ENCODE assay signal across 11 mouse cellular contexts in the genomic region with DNA sequence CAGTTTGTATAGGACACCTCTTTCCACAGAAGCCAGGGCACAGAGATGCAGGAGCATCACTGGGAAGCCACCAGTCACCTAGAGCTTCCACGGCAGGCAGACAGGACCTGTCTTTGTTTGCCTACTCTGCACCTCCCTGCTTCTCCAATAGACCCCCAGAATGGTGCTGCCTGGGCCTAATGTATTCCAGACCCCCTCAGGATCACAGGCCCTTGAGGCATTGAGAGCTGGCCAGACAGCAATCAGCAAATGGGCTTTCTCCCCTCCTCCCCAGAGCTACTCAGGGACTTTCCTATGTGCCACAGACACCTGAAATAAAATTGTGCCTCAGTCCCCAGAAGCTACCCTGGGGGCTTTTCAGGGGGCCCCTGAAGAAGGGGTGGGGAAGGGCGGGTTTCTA. TPM values are rescaled to one million over a fixed set of nuclear protein-coding genes. Genes with fewer than 3 reads are reported as not detected.
DNase-seq lines count a peak whose midpoint lies in the region; ATAC-seq and TF ChIP-seq lines count a peak whose summit lies in the region.
"Had no signal": no experiment of that assay in that cellular context is flagged by ENCODE, and none has a peak within 500 bp of the region (broad histone marks: within the 10 kb centered on the region; RNA-seq: fewer than 3 reads in every experiment).

No protein-coding gene starts in this region.

- no peak for TF ChIP-seq CTCF in intestine, postnatal 0 days (IDR thresholded peaks at IDR 0.05; ENCODE audit: low read depth)
- TF ChIP-seq CTCF in cerebellum, adult 2 months (IDR thresholded peaks at IDR 0.05; ENCODE audit: borderline replicate concordance, insufficient read depth, low read depth, low read length) = no peak

- H3K4me2 ChIP-seq in intestine, embryonic 14.5 days (ENCODE audit: low read length) = peak overlapping the region; percentile 62; the same call in 1 of the 2 replicates
- H3K4me2 ChIP-seq in intestine, postnatal 0 days (replicated peaks; ENCODE audit: low read depth) = no peak overlapping the region
- H3K4me2 ChIP-seq in forebrain, embryonic 13.5 days = peak overlapping the region; percentile 95
- peak overlapping the region; percentile 92 for H3K4me2 ChIP-seq in neural tube, embryonic 12.5 days (replicated peaks)

- no peaks in the 10 kb centered on the region for H3K27me3 ChIP-seq in intestine, embryonic 14.5 days (replicated peaks; ENCODE audit: control insufficient read depth, insufficient read depth, low read length)
- H3K27me3 ChIP-seq in intestine, postnatal 0 days (replicated peaks; ENCODE audit: control insufficient read depth, insufficient read depth, low read length) = 0 out of 2 replicates have a peak, but pooled peaks cover 4% of the 10 kb centered on the region
- no peaks in the 10 kb centered on the region for H3K27me3 ChIP-seq in forebrain, embryonic 13.5 days
- no peaks in the 10 kb centered on the region for H3K27me3 ChIP-seq in limb, embryonic 10.5 days (ENCODE audit: low read depth, poor library complexity, severe bottlenecking)
- no peaks in the 10 kb centered on the region for H3K27me3 ChIP-seq in neural tube, embryonic 12.5 days (replicated peaks)
- no peaks in the 10 kb centered on the region for H3K27me3 ChIP-seq in cerebellum, adult 2 months (ENCODE audit: control insufficient read depth, insufficient read depth, low read length)

- peaks cover 40% of the 10 kb centered on the region for H3K36me3 ChIP-seq in intestine, embryonic 14.5 days (ENCODE audit: control insufficient read depth, insufficient read depth, low read length)
- peaks cover 4% of the 10 kb centered on the region; the same call in 1 of the 2 replicates for H3K36me3 ChIP-seq in intestine, postnatal 0 days (ENCODE audit: control insufficient read depth, insufficient read depth)
- H3K36me3 ChIP-seq in forebrain, embryonic 13.5 days (ENCODE audit: poor library complexity, severe bottlenecking) = peaks cover 40% of the 10 kb centered on the region
- peaks cover 52% of the 10 kb centered on the region for H3K36me3 ChIP-seq in limb, embryonic 10.5 days
- peaks cover 37% of the 10 kb centered on the region for H3K36me3 ChIP-seq in neural tube, embryonic 12.5 days

- H3K4me3 ChIP-seq in intestine, embryonic 14.5 days (ENCODE audit: low read depth, low read length) = no peak overlapping the region
- H3K4me3 ChIP-seq in intestine, postnatal 0 days (ENCODE audit: low read depth, low read length) = no peak overlapping the region
- H3K4me3 ChIP-seq in forebrain, embryonic 13.5 days = peak overlapping the region; percentile 84
- H3K4me3 ChIP-seq in limb, embryonic 10.5 days = peak overlapping the region; percentile 96
- peak overlapping the region; percentile 79 for H3K4me3 ChIP-seq in neural tube, embryonic 12.5 days
- no peak overlapping the region for H3K4me3 ChIP-seq in cerebellum, adult 2 months (replicated peaks; ENCODE audit: insufficient read depth, low read depth, low read length)

- TF ChIP-seq POLR2A in cerebellum, adult 2 months (IDR thresholded peaks at IDR 0.05; ENCODE audit: borderline replicate concordance, insufficient read depth, low read length) = no peak

- no peak for DNase-seq in intestine, embryonic 14.5 days (ENCODE audit: low spot score)
- DNase-seq in limb, embryonic 10.5 days (ENCODE audit: low spot score) = peak; percentile 48
- DNase-seq in cerebellum, adult 2 months = no peak
- DNase-seq in frontal cortex, postnatal 25 days (ENCODE audit: low spot score in 2 of 2) = no peak
- no peak for DNase-seq in heart, postnatal 10 days
- DNase-seq: cerebellum, adult 11-12 months; heart, postnatal 36 days had no signal

- no peak overlapping the region for H3K9ac ChIP-seq in intestine, embryonic 14.5 days (ENCODE audit: low read length)
- H3K9ac ChIP-seq in intestine, postnatal 0 days (ENCODE audit: low read depth, low read length) = no peak overlapping the region
- peak overlapping the region; percentile 97 for H3K9ac ChIP-seq in forebrain, embryonic 13.5 days
- peak overlapping the region; percentile 97 for H3K9ac ChIP-seq in neural tube, embryonic 12.5 days

- peaks cover 10% of the 10 kb centered on the region; the same call in 1 of the 2 replicates for H3K4me1 ChIP-seq in intestine, embryonic 14.5 days (replicated peaks; ENCODE audit: control insufficient read depth, insufficient read depth, low read length)
- H3K4me1 ChIP-seq in intestine, postnatal 0 days (replicated peaks; ENCODE audit: control insufficient read depth, insufficient read depth, low read length) = no peaks in the 10 kb centered on the region
- peaks cover 47% of the 10 kb centered on the region for H3K4me1 ChIP-seq in forebrain, embryonic 13.5 days
- peaks cover 35% of the 10 kb centered on the region for H3K4me1 ChIP-seq in limb, embryonic 10.5 days
- peaks cover 45% of the 10 kb centered on the region for H3K4me1 ChIP-seq in neural tube, embryonic 12.5 days
- peaks cover 4% of the 10 kb centered on the region; the same call in 1 of the 2 replicates for H3K4me1 ChIP-seq in cerebellum, adult 2 months (ENCODE audit: control insufficient read depth, insufficient read depth, low read length)

- H3K9me3 ChIP-seq in intestine, embryonic 14.5 days (ENCODE audit: control insufficient read depth, low read length) = no peaks in the 10 kb centered on the region
- no peaks in the 10 kb centered on the region for H3K9me3 ChIP-seq in intestine, postnatal 0 days (ENCODE audit: control insufficient read depth)
- no peaks in the 10 kb centered on the region for H3K9me3 ChIP-seq in forebrain, embryonic 13.5 days (replicated peaks)
- no peaks in the 10 kb centered on the region for H3K9me3 ChIP-seq in limb, embryonic 10.5 days (replicated peaks)
- H3K9me3 ChIP-seq in neural tube, embryonic 12.5 days = no peaks in the 10 kb centered on the region

- H3K27ac ChIP-seq in intestine, embryonic 14.5 days (ENCODE audit: low read depth) = no peak overlapping the region
- H3K27ac ChIP-seq in intestine, postnatal 0 days (ENCODE audit: low read depth, low read length) = no peak overlapping the region
- peak overlapping the region; percentile 59 for H3K27ac ChIP-seq in forebrain, embryonic 13.5 days
- H3K27ac ChIP-seq in limb, embryonic 10.5 days = peak overlapping the region; percentile 100
- 0 out of 2 replicates have a peak overlapping the region, but pooled peaks have one; percentile 1 for H3K27ac ChIP-seq in neural tube, embryonic 12.5 days
- no peak overlapping the region for H3K27ac ChIP-seq in cerebellum, adult 2 months (ENCODE audit: insufficient read depth, low read length)
- H3K27ac ChIP-seq: macrophage had no signal

- WGBS in intestine, embryonic 14.5 days = 40% methylated on average over 2 of the region's 2 CpGs
- WGBS in intestine, postnatal 0 days = 67% methylated on average over 2 of the region's 2 CpGs
- WGBS in forebrain, embryonic 13.5 days = 25% methylated on average over 2 of the region's 2 CpGs
- WGBS in limb, embryonic 10.5 days = 25% methylated on average over 2 of the region's 2 CpGs
- 33% methylated on average over 2 of the region's 2 CpGs for WGBS in neural tube, embryonic 12.5 days
- 85% methylated on average over 2 of the region's 2 CpGs for WGBS in cerebellum, adult 2 months

- intact Hi-C loops in heart, postnatal 10 days (cut with DNase I) = no loop called here

- no peak for ATAC-seq in intestine, embryonic 14.5 days (replicated peaks; ENCODE audit: low FRiP score, low TSS enrichment, low read depth)
- ATAC-seq in intestine, postnatal 0 days = no peak
- no peak for ATAC-seq in forebrain, embryonic 13.5 days
- no peak for ATAC-seq in neural tube, embryonic 12.5 days (ENCODE audit: low FRiP score, low read depth)

RNA-seq across cellular contexts. Expression of a gene that starts 5.2 kb away (rescaled TPM):
- polyA plus RNA-seq in intestine, embryonic 14.5 days (2014; fragmentation: Nextera tagmentation; extraction: Ambion mirVana) = 10.0 and 14.7 TPM in 2 replicates
- 6.7 and 6.9 TPM in 2 replicates for polyA plus RNA-seq in intestine, postnatal 0 days (2015; fragmentation: Nextera tagmentation; extraction: Ambion mirVana)
- polyA plus RNA-seq in forebrain, embryonic 13.5 days (2015; fragmentation: Nextera tagmentation; extraction: Ambion mirVana) = 28.9 and 35.8 TPM in 2 replicates
- 69.0 and 72.2 TPM in 2 replicates for polyA plus RNA-seq in limb, embryonic 10.5 days (2016; fragmentation: Nextera tagmentation; extraction: Ambion mirVana)
- 41.9 and 44.7 TPM in 2 replicates for polyA plus RNA-seq in neural tube, embryonic 12.5 days (2016; fragmentation: Nextera tagmentation; extraction: Ambion mirVana)
- 16.5 and 17.5 TPM in 2 replicates for polyA plus RNA-seq in cerebellum, adult 2 months (2012; rRNA removed)
- total RNA-seq in heart, postnatal 10 days (2021) = 1 to 10 TPM; 4.2 to 5.8 TPM
- polyA plus RNA-seq: macrophage had no signal

Comparison
In these comparisons a context has a peak if more than half of its experiments do, and no peak if none do; other contexts are left out.
1. H3K27ac ChIP-seq: peak in forebrain, embryonic 13.5 days (single experiment), limb, embryonic 10.5 days (single experiment) and neural tube, embryonic 12.5 days (single experiment); none in intestine, embryonic 14.5 days (single experiment), intestine, postnatal 0 days (single experiment) and cerebellum, adult 2 months (single experiment).
2. H3K4me3 ChIP-seq: peak in forebrain, embryonic 13.5 days (single experiment), limb, embryonic 10.5 days (single experiment) and neural tube, embryonic 12.5 days (single experiment); none in intestine, embryonic 14.5 days (single experiment), intestine, postnatal 0 days (single experiment) and cerebellum, adult 2 months (single experiment).
3. H3K9ac ChIP-seq: peak in forebrain, embryonic 13.5 days (single experiment) and neural tube, embryonic 12.5 days (single experiment); none in intestine, embryonic 14.5 days (single experiment) and intestine, postnatal 0 days (single experiment).